Mouse (Mus musculus): ENCODE results near the gene Tmem43.
"Not testable (repeated sequence)": the region's sequence is repeated elsewhere in the genome, so short reads cannot be mapped to it uniquely, and the experiment has no call there.

Tmem43 gene

DNA sequence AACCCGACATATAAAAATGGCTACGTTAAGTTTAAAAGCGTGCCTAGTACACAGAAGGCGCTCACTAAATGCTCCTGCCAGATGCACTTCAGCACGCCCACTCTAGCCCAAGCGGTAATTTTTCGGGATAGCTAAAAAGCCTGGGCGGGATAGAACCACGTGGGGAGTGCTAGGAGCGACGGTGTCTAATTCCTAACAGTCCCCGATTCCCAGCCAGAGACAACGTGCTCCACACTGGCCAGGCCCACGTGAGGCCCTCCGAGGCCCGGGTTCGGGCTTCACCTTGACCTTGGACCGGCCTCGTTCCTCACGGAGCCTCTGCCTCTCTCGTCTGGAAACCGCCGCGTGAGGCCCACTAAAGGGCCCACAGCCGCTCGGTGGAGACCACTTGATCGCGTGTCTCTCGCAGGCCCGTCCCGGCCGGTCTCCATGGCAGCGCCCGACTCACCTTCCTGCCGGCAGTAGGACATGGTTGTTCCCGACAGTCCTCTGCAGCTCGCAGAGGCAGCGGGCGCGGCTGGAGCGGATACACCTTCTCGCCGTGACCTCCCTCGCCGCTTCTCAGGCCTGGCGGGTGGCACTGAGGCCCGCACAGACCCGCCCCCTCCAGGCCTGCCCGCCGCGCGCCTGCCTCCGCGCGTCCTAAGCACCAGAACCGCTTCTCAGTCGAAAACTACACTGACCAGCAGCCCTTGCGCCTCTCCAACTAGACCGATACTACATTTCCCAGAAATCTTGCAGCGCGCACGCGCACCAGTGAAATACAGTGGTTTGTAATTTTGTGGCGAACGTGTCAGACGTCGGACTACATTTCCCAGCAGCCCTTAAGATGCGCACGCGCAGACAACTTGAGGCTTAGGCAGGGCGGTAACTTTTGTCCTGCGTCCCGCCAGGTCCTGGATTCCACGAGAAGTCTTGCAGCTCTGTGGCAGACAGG is at the start of gene Tmem43, which contains the start of gene Chchd4:
TSS of gene Tmem43 (plus strand) at position 836 of the 937 bp plus-strand sequence.
TSS of gene Chchd4 (minus strand) at position 679 of the 937 bp plus-strand sequence.
- peak; percentile 99 for DNase-seq

DNA sequence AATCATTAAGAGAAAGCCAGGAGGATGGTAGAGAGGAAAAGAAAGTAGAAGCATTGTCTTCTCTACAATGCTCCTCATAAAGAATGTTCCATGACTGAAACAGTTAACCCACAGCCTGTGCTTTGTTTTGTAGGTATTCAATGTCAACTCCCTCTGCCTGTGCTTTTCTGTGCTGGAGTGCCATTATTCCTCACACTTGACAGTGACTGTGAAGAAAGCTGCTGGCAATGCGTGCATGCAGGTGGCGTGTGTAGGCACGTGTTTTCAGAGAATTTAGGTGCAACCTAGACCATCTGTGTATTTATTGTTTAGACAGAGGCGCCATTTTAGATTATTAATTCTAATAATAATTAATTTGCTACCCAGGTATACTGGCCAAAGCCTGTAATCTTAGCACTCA is 49.4 kb upstream of the Tmem43 start:
- no peak for DNase-seq

DNA sequence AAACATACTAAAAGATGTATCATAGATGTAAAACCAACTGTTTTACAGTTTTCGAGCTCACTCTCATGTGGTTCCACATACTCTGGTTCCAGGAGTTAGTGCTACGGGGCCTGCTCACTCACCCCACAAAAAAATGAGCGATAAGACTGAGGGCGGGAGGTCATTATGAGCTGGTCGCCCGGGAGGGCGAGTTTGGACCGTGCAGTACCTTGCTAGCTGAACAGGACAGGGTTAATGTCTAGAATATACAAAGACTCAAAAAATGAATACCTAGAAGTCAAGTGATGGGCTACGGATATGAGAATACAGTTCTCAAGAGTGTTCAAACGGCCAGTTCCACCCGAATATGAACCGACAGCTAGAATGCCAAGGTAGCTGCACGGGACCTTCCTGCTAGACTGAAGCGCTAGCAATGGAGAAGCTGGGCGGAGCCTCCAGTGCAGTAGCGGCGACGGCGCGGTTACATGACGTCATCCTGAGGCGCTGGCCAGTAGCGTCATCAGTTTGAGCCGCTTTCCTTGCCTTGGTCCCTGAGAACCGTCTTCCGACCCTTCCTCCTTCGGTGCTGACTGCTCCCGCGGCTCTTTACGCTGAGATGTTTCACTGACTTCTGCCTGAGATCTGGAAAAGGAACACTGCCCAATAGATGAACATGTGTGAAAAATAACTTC is 32.9 kb upstream of the Tmem43 start:
- DNase-seq = peak; percentile 96

DNA sequence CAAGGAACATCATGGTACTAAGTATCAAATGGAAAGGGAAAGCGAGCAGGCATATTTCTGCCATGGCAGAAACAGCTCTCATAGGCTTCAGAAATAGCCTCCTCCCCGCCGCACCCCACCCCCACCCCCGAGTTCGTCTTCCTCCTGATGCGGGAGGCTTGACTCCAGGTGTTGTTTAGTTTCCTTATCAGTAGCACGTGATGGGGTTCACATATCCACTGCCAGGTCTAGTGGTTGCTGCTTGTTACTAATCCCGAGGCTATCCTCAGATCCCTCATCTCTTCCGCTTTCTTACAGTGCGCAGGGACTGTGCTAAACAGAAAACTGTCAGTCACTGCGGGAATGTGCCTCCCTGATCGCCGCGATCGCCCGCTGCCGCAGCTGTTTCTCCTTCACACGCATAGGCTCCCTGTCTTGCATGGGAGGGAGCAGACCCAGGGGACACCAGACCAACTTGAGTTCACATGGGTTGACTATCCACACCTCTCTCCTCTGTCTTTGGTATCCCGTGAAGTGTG is 32.3 kb upstream of the Tmem43 start:
- peak; percentile 16 for DNase-seq

DNA sequence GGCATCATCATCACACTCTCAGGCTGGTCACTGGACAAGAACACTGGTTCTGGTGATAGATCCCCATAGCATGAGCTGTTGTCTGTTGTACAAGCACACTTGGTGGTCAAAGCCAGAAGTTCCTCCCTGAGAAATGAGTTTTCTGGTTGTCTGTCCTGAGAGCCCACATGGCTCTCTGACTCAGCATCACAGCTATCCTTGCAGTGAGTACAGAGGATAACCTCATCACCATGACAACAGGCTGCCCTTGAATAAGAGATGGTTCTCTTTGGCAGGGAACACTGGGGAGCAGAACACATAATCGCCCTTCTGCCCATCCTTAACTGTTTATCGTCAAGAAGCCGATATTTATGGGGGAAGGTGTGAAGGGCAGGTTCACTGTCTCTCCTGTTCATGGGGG is 28.2 kb upstream of the Tmem43 start:
- DNase-seq = no peak

DNA sequence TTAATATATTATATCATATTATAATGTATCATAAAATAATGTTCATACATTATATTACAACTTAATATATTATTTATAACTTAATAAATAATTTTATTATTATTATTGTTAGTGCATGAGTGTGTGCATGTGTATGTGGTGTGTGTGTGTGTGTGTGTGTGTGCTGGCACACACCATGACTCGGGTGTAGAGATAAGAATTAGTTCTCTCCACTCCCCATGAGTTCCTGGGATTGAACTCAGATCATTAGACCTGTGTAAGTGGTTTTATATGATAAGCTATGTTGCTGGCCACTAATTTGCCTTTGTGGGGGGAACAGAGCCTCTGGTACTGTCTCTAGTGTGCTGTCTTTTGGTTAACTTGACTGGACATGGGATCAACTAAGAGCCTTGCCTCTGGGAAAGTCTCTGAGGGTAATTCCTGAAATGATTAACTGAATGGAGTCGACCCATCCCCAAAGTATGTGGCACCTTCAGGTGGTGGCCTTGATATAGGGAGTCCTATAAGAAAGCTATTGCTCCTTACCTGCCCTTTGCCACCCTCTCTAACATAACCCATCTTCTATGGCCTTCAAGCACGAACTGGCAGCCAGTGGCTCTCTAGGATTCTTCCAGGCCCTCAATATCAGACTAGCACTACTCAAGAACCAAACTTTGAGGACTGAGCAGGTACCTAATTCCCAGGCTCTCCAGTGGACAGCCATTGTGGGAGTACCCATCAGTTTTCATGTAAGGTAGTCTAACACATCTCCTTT is 23.9 kb upstream of the Tmem43 start:
- no peak for DNase-seq

DNA sequence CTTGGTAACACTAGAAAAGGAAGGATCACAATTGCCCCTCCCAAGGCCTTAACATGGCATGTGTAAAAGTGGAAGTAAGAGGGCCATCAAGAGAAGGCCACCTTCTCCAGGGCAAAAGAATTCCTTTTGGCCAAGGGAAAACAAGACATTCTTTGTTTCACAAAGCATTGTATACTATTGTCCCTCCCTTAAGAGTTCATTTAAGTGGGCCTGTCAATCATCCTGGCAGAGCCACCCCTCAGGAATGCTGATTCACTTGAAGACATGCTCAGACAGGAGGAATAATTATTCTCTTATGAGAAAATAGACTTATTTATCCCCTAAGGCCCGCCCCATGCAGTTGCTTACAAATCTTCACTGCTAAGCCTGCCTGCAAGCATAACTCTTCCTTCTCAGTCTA is 21.4 kb upstream of the Tmem43 start:
- no peak for DNase-seq

DNA sequence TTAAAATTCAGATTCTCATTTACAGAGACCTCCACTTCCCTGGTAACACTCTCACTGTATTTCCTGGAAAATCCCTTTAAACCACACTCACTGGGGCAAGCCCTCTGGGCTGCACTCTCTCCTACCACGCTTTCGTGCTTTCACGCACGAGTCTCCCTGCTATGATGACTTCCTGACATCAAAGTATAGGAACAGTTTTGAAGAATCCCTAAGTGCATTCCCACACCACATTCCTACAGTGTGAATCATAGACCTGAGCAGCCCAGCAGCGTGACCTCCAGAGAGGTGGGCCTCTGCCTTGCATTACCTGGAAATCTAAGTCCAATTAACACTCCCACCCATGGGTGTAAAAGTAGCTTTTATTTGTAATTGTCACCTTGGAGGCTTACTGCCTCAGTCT is 19.0 kb upstream of the Tmem43 start:
- DNase-seq = no peak

DNA sequence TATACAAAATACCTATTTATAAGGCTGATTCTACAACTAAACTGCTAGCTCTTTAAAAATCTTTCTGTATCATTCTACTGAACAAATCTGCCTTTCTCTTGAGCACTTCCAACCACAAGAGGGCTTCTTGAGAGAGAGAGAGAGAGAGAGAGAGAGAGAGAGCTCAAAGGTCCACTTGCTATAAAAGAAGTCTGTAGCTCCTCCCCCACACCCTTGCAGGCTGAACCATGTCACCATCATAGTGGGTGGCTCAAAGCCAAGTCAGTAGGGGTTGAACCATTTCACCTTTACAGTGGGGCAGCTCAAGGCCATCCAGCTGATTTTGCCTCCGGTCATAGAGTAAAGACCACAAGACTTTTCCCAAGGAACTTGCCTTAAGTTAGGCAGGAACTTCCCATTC is 14.0 kb upstream of the Tmem43 start:
- no peak for DNase-seq

DNA sequence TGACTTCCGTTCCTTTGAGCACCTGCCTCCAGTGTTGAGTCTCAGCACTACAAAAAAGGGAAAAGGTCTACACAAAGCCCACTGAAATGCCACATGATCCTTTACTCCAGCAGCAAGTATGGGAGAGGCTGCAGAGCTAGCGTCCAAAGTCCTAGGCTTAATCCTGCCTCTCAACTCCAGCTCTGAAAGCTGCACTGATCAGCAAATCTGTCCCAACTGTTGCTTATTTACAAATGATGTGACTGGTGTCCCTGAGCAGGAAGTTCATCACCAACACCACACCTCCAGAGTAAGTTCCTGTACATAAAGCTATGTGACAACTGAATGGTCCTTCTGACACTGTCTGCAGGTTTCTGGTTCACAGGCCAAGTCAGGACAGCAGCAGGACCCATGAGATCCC is 7.7 kb upstream of the Tmem43 start:
- no peak for DNase-seq

DNA sequence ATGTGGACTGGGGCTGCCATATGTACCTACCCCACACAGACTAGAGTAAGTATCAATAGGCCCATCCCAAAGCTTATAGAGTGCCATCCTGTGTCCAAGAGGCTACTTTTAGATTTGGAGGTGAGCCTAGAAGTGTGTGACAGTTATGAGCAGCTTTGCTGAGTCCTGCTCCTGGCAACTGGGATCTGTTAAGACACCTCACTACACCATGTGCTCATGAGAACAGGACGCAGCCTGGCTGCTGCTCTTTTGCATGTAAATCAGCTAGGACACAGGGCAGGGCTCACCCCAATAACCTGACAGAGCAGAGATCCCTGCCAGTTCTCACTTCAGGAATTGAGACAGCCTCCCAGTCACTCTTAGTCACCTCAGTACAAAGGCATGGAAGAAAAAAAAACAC is 6.4 kb upstream of the Tmem43 start:
- DNase-seq = no peak

DNA sequence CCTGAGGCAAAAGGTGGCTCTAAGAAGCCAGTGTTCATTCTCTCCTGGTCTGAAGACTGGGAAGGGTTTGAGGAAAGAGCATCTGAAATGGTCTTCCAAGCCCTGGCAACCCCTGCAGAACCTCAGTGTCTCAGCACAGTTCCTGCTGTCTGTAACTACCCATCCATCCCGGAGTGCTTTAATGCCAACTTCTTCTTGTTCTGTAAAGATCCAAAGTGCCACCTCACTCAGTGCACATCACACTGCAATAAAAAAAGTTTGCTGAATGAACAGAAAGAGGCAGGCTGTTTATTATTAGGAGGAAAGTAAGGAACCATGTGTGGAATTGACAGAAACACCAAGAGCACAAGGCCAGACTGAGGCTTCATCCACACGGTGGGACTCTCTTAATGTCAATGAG is 2.8 kb upstream of the Tmem43 start:
- no peak for DNase-seq

DNA sequence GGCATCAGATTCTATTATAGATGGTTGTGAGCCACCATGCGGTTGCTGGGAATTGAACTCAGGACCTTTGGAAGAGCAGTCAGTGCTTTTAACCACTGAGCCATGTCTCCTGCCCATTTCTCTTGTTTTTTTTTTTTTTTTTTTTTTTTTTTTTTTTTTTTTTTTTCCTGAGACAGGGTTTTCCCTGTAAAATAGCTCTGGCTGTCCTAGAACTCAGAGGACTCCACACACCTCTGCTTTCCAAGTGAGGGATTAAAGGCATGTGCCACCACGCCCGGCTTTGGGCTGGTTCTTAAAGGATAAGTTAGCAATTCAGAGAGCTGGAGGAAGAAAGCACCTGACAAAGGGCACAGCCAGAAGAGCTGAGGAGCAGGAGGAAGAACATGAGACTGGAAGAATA is 2.1 kb upstream of the Tmem43 start:
- not testable (repeated sequence) for DNase-seq

DNA sequence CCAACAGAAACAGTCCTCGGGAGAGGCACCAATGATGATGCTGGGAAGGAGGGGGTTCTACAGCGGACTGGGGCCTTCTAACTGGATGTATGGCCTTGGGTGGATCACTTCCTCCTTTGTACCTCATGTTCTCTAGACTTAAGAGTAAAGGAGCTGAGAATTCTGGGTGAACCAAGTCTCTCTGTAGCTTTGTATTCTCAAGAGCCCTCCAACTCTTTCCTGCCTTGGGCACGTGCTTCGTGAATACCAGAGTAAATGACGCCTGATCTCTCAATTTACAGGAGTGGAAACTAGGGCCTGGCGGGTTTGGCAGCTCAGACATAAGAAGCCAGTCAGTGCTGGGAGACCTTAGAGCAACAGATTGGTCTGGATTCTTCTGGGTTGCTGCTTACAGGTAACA is 1.2 kb upstream of the Tmem43 start:
- DNase-seq = peak; percentile 40

DNA sequence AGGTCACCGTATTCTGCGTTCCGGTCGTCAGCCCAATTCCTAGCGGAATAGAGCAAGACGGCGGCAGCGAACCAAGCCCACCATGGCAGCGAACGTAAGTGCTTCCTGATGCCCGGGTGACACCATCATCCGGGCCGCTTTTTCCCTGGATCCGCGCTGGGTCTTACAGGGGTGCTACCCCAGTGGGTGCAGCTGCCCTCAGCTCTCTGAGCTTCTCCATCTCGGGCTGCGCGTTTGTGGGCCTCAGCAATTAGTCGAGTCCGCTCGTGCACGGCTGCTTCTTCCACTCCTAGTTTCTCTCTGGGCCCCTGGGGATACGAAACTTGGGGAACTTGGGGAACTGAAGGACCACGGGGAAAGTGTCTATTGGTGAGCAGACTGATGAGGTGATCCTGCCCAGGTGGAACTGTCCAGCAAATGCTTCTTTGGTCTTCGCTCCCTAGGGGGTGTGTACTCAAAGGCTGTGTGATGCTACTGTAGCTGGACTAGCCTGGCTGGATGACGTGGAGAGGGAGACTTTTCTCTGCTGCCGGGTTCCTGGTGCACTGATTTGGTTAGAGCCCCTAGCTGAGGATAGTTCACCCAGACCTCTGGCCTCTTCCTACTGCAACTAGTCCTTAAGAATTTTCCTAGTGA is 420 bp downstream of the Tmem43 start:
- DNase-seq = no peak

DNA sequence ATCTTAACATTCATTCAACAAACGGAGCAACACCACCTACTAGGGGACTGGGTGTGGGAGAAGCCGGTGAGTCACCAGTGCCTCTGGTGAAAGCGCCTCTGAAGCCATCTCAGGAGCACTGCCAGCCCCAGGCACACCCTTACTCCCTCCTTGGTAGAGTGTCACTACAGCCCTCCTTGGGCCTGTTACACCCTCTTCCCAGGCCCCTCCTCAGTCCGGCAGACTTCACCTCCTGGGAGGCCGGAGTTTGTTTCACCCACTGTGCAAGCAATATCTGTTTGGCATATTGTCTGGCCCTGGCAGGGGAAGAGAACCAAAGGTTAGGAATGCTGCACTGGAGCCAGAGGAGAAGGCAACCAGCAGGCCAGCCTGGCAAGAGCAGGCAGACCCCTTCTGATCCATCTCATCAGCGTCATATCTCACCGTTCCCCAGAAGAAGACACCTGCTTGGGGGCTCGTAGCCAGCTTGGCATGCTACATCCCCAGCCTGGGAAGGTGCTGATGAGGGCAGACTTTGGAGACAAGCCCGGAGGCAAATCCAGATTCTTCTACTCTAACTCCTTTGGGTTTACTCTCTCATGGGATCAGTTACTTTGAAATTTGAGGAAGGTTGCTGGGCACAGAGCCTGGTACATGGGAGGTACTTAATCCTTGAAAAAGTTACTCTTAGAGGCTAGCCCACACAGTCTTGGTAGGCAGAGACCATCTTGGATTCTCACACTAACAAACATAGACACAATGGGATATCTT is 1.1 kb downstream of the Tmem43 start:
- peak; percentile 55 for DNase-seq

DNA sequence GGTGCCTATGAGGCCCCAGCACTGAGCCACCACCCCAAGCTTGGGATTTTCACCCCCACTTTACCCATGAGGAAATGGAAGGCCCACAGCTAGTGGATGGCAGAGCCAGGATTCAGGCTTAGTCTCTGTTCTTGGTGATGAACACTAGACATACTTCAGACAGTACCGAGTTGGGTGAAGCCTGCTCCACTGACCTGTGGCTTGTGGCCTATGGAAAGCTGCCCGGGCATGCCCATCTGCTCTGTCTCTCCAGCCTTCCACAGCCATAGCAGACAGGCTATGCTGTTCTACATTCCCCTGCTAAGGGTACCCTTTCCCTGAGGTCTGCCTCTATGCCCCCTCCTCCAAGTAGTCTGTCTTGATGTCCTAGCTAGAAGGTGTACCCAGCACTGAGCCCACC is 3.0 kb downstream of the Tmem43 start:
- DNase-seq = no peak

DNA sequence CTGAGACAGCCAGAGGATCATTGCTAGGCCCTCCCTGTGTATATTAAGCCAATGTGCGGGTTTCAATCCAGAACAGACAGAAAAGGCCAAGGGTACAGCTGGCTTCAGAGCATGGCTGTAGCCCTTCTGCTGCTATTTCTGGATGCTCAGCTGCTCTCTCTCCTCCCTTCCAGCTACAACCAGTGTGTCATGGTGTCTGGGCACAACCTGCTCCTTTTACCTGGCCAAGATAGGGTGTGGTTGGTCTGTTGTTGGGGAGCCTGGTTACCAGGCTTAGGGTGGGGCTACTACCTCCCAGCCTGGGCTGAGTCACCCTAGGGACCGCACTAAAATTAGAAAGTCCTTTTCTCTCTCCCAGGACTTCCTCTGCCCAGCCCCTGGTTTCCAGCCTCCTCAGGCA is 9.9 kb downstream of the Tmem43 start:
- DNase-seq = no peak

DNA sequence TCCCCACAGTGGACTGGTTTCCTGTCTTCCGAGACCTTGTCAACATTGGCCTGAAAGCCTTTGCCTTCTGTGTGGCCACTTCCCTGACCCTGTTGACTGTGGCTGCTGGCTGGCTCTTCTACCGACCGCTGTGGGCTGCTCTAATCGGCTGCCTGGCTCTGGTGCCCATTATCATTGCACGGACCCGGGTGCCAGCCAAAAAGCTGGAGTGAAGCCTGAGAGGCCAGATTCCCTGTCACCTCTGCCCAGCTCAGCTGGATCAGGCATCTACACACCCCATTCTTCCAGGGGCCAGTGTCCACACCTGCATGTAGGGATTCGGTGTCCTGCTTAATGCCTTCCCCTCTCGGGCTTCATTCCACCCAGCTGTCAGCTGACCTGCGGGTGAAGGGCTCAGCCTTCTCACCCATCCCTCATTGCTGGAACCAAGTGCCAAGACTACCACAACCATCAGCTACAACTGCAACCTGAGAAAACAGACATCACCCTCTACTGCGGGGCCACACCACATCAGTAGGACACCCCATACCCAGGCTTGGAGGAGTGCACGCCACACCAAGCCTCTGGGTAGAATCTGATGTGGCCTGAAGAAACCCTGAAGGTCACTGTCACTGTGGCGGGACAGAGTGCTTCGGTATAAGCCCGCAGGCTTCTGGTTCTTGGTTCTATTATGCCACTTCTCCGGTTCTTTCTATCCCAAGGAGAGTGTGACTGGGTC is 13.4 kb downstream of the Tmem43 start:
- no peak for DNase-seq

DNA sequence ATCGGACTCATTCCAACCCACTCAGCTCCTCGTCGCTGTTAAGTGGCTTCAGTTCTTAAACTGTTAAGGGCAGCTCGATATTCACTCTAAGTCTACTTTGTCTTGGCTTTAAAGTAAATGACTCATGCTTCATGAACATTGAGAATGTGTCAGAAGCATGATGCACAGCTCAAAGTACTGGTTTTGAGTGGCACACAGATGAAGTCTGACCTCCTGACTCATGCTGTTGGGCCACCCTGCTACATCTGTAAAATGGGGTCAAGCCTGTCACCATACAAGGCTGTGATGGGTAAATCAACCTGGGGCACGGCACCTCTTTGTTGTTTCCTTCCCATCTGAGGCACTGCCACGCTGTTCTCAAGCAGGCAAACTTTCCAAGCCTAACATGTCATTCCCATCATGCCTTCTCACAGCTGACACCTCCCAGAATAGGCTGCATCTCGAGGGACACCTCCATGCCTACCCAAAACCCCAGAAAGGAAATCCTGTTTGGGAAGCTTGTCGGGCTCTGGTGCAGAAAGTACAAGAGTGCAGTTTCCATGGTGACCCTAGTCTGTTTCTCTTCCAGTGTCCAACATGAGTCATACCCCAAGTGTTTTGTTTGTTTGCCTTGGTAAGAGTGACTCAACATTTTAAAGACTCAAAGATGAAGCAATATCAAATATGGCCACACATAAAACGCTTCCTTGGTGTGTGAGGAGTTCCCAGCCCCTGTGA is 15.2 kb downstream of the Tmem43 start:
- DNase-seq = no peak

DNA sequence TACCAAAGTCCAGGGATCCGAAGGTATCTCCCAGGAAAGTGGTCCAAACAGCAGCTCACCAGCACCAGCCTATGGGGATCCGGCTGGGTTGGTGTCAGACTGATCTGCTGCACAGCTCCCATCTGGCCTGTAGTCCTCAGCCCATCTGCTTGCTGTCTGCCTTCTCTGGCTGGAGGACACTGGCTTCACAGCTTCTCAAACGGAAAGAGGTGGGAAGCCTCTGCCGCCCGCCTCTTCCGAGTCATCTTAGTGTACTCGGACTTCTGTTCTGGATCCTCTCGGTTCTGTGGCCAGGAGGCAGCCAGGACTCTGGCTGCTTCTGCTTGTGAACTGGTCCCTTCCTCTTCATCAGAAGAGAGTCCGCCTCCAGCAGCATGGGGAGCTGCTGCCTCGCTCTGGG is 16.4 kb downstream of the Tmem43 start:
- DNase-seq = no peak

Measured in cerebellum, adult 9-11 months (tissue).